Mouse (Mus musculus): ENCODE results near the gene Cdkn1a. TPM values are rescaled to one million over a fixed set of nuclear protein-coding genes. Genes with fewer than 3 reads are reported as not detected.

The Cdkn1a gene
- total and polyA plus RNA-seq, 3 experiments: 30.4 to 156 (median 56.4) TPM

GRCm38 (mm10) chr17:29080758-29081617 is 9.8 kb upstream of the Cdkn1a start:
- DNase-seq: no peak
- no peaks in the 10 kb centered on the region for H3K27me3 ChIP-seq (ENCODE audit: control insufficient read depth, insufficient read depth, low read length)
- no peaks in the 10 kb centered on the region for H3K79me2 ChIP-seq (replicated peaks; ENCODE audit: control insufficient read depth, insufficient read depth, low read length)
- H3K27ac ChIP-seq: no peak overlapping the region
- H3K36me3 ChIP-seq (ENCODE audit: control insufficient read depth, insufficient read depth, low read length): no peaks in the 10 kb centered on the region
- intact Hi-C loops (cut with DNase I): loop anchor here (1.0 kb wide), 1 partner anchor 10 kb away; no protein-coding TSS in a partner anchor
- no peak overlapping the region for H3K4me3 ChIP-seq
- peaks cover 2% of the 10 kb centered on the region for H3K4me1 ChIP-seq (ENCODE audit: control insufficient read depth, insufficient read depth, low read length)
- TF ChIP-seq CTCF (IDR thresholded peaks at IDR 0.05): no peak
- no peak for TF ChIP-seq POLR2A (IDR thresholded peaks at IDR 0.05; ENCODE audit: insufficient read depth, low read depth, low read length)
- no peak for TF ChIP-seq EP300 (IDR thresholded peaks at IDR 0.05; ENCODE audit: insufficient read depth, low read depth, low read length)
- H3K9ac ChIP-seq (ENCODE audit: low read depth, low read length): no peak overlapping the region
- WGBS: 33% methylated on average over 23 of the region's 23 CpGs

- WGBS: 41% methylated on average over 21 of the region's 21 CpGs
- TF ChIP-seq EP300 (IDR thresholded peaks at IDR 0.05; ENCODE audit: insufficient read depth, low read depth, low read length) (no peak), CTCF (IDR thresholded peaks at IDR 0.05) (no peak), POLR2A (IDR thresholded peaks at IDR 0.05; ENCODE audit: insufficient read depth, low read depth, low read length) (no peak)
- Histone ChIP-seq H3K27ac (no peak overlapping the region), H3K27me3 (ENCODE audit: control insufficient read depth, insufficient read depth, low read length) (no peaks in the 10 kb centered on the region), H3K4me3 (no peak overlapping the region), H3K9ac (ENCODE audit: low read depth, low read length) (no peak overlapping the region), H3K79me2 (replicated peaks; ENCODE audit: control insufficient read depth, insufficient read depth, low read length) (no peaks in the 10 kb centered on the region), H3K4me1 (ENCODE audit: control insufficient read depth, insufficient read depth, low read length) (peaks cover 2% of the 10 kb centered on the region), H3K36me3 (ENCODE audit: control insufficient read depth, insufficient read depth, low read length) (no peaks in the 10 kb centered on the region)
- no peak for DNase-seq
- intact Hi-C loops (cut with DNase I): no loop called here
Measured at GRCm38 (mm10) chr17:29081618-29082381, 9.0 kb upstream of the Cdkn1a start.

- 90% methylated on average over 8 of the region's 8 CpGs for WGBS
- no peak overlapping the region for H3K9ac ChIP-seq (ENCODE audit: low read depth, low read length)
- H3K27ac ChIP-seq: no peak overlapping the region
- no peaks in the 10 kb centered on the region for H3K27me3 ChIP-seq (ENCODE audit: control insufficient read depth, insufficient read depth, low read length)
- DNase-seq: peak in 1 of 2 experiments; percentile 13
- TF ChIP-seq EP300 (IDR thresholded peaks at IDR 0.05; ENCODE audit: insufficient read depth, low read depth, low read length) (no peak), POLR2A (IDR thresholded peaks at IDR 0.05; ENCODE audit: insufficient read depth, low read depth, low read length) (no peak), CTCF (IDR thresholded peaks at IDR 0.05) (no peak)
- H3K36me3 ChIP-seq (ENCODE audit: control insufficient read depth, insufficient read depth, low read length): no peaks in the 10 kb centered on the region
- peaks cover 2% of the 10 kb centered on the region for H3K4me1 ChIP-seq (ENCODE audit: control insufficient read depth, insufficient read depth, low read length)
- H3K4me3 ChIP-seq: no peak overlapping the region
- no peaks in the 10 kb centered on the region for H3K79me2 ChIP-seq (replicated peaks; ENCODE audit: control insufficient read depth, insufficient read depth, low read length)
- intact Hi-C loops (cut with DNase I): no loop called here
Measured at GRCm38 (mm10) chr17:29083586-29083985, 7.2 kb upstream of the Cdkn1a start.

GRCm38 (mm10) chr17:29084656-29085055 is 6.1 kb upstream of the Cdkn1a start:
- TF ChIP-seq EP300 (IDR thresholded peaks at IDR 0.05; ENCODE audit: insufficient read depth, low read depth, low read length) (no peak), CTCF (IDR thresholded peaks at IDR 0.05) (no peak), POLR2A (IDR thresholded peaks at IDR 0.05; ENCODE audit: insufficient read depth, low read depth, low read length) (no peak)
- H3K27me3 ChIP-seq (ENCODE audit: control insufficient read depth, insufficient read depth, low read length): no peaks in the 10 kb centered on the region
- WGBS: 85% methylated on average over 7 of the region's 7 CpGs
- no peaks in the 10 kb centered on the region for H3K36me3 ChIP-seq (ENCODE audit: control insufficient read depth, insufficient read depth, low read length)
- DNase-seq: peak in 1 of 2 experiments; percentile 12
- intact Hi-C loops (cut with DNase I): no loop called here
- no peak overlapping the region for H3K4me3 ChIP-seq
- no peaks in the 10 kb centered on the region for H3K79me2 ChIP-seq (replicated peaks; ENCODE audit: control insufficient read depth, insufficient read depth, low read length)
- H3K27ac ChIP-seq: no peak overlapping the region
- no peak overlapping the region for H3K9ac ChIP-seq (ENCODE audit: low read depth, low read length)
- H3K4me1 ChIP-seq (ENCODE audit: control insufficient read depth, insufficient read depth, low read length): peaks cover 2% of the 10 kb centered on the region

- no peaks in the 10 kb centered on the region for H3K27me3 ChIP-seq (ENCODE audit: control insufficient read depth, insufficient read depth, low read length)
- no peak overlapping the region for H3K9ac ChIP-seq (ENCODE audit: low read depth, low read length)
- intact Hi-C loops (cut with DNase I): no loop called here
- H3K36me3 ChIP-seq (ENCODE audit: control insufficient read depth, insufficient read depth, low read length): no peaks in the 10 kb centered on the region
- no peak overlapping the region for H3K27ac ChIP-seq
- peak in 1 of 2 experiments; percentile 14 for DNase-seq
- H3K79me2 ChIP-seq (replicated peaks; ENCODE audit: control insufficient read depth, insufficient read depth, low read length): no peaks in the 10 kb centered on the region
- H3K4me3 ChIP-seq: no peak overlapping the region
- TF ChIP-seq EP300 (IDR thresholded peaks at IDR 0.05; ENCODE audit: insufficient read depth, low read depth, low read length) (no peak), CTCF (IDR thresholded peaks at IDR 0.05) (no peak), POLR2A (IDR thresholded peaks at IDR 0.05; ENCODE audit: insufficient read depth, low read depth, low read length) (no peak)
- peaks cover 2% of the 10 kb centered on the region for H3K4me1 ChIP-seq (ENCODE audit: control insufficient read depth, insufficient read depth, low read length)
- WGBS: 81% methylated on average over 10 of the region's 10 CpGs
Measured at GRCm38 (mm10) chr17:29085266-29085665, 5.5 kb upstream of the Cdkn1a start.
